Mouse (Mus musculus) midbrain, postnatal 0 days (tissue): ENCODE measurements around the gene Cdc42ep5. TPM values are rescaled to one million over a fixed set of nuclear protein-coding genes. Genes with fewer than 3 reads are reported as not detected.
A peak's percentile ranks its signal among the peaks of the same experiment; 100 is the strongest.

Experiments used
- ATAC-seq: fragments of 200-750 bp; cut with Nextera tagmentation; 2 replicates; pipeline ENCODE4 v1.8.0; 2017; ENCODE audit warnings: moderate number of reproducible peaks, mild to moderate bottlenecking, moderate TSS enrichment, moderate library complexity; ENCODE audit not compliant: low FRiP score
- DNase-seq: peaks from one replicate; pipeline ENCODE4 v3.0.0-alpha.2; 2015; ENCODE audit warnings: low spot score
- H3K27ac ChIP-seq: fragments of 300-500 bp; sonication (generic); 2 replicates; pipeline ENCODE4 v1.5.1; 2014; ENCODE audit warnings: low read depth, mild to moderate bottlenecking, low read length, mixed read lengths
- H3K27me3 ChIP-seq: fragments of 300-500 bp; sonication (generic); 2 replicates; pipeline ENCODE4 v1.6.1; 2014; ENCODE audit warnings: low read length, control low read depth, mixed read lengths; ENCODE audit not compliant: insufficient read depth
- H3K36me3 ChIP-seq: fragments of 300-500 bp; sonication (generic); 2 replicates; pipeline ENCODE4 v1.6.1; 2014; ENCODE audit warnings: low read length, control low read depth, mixed read lengths; ENCODE audit not compliant: insufficient read depth
- H3K4me1 ChIP-seq: fragments of 300-500 bp; sonication (generic); 2 replicates; pipeline ENCODE4 v1.6.1; 2014; ENCODE audit warnings: mild to moderate bottlenecking, control low read depth, antibody characterized with exemption, low read length, mixed read lengths; ENCODE audit not compliant: insufficient read depth
- H3K4me2 ChIP-seq: fragments of 300-500 bp; sonication (generic); 2 replicates; pipeline ENCODE4 v1.6.1; 2014; ENCODE audit warnings: low read depth, mild to moderate bottlenecking, low read length, mixed read lengths; ENCODE audit not compliant: poor library complexity, severe bottlenecking
- H3K4me3 ChIP-seq: fragments of 300-500 bp; sonication (generic); 2 replicates; pipeline ENCODE4 v1.5.1; 2014; ENCODE audit warnings: low read depth, mild to moderate bottlenecking, low read length, moderate library complexity
- H3K9ac ChIP-seq: fragments of 300-500 bp; sonication (generic); replicated peaks from 2 replicates; pipeline ENCODE4 v1.6.1; 2014; ENCODE audit warnings: mild to moderate bottlenecking, low read length, moderate library complexity, mixed read lengths; ENCODE audit not compliant: poor library complexity, severe bottlenecking
- H3K9me3 ChIP-seq: fragments of 300-500 bp; sonication (generic); 2 replicates; pipeline ENCODE4 v1.6.1; 2016; ENCODE audit warnings: low read length, control low read depth
- CTCF ChIP-seq: IDR thresholded peaks from 2 replicates; pipeline ENCODE4 v1.5.1; 2016; ENCODE audit warnings: antibody characterized with exemption, mild to moderate bottlenecking
- WGBS: fragments of 180-500 bp; shearing (Covaris S2); extraction: QIAGEN DNeasy Blood & Tissue Kit; methylation state at CpG from one replicate; pipeline ENCODE4 v1.1.7; 2014; 5-methylcytosine and 5-hydroxymethylcytosine counted together
- polyA plus RNA-seq: library from polyadenylated mRNA; unstranded; fragments of >200 nt; fragmentation: Nextera tagmentation; extraction: Ambion mirVana; gene quantifications from 2 replicates; pipeline ENCODE4 v1.2.1, GENCODE M21; 2015
- total RNA-seq: library from RNA; depleted of rRNA; stranded (reverse); fragments of >200 nt; gene quantifications from 2 replicates; pipeline ENCODE4 v1.2.3, GENCODE M21; 2014

Gene Cdc42ep5
- total and polyA plus RNA-seq, 2 experiments from 2014 or later = 8.5 to 9.7 TPM

- TF ChIP-seq CTCF = no peak
- Histone ChIP-seq H3K4me2 (peak overlapping the region; percentile 80), H3K4me3 (peak overlapping the region; percentile 74), H3K27me3 (peaks cover 5% of the 10 kb centered on the region; the same call in 1 of the 2 replicates), H3K36me3 (peaks cover 8% of the 10 kb centered on the region), H3K27ac (no peak overlapping the region), H3K4me1 (no peaks in the 10 kb centered on the region), H3K9me3 (no peaks in the 10 kb centered on the region), H3K9ac (peak overlapping the region; percentile 39)
- peak; percentile 4; the same call in 1 of the 2 replicates for ATAC-seq
- DNase-seq = no peak
- 12% methylated on average over 22 of the region's 22 CpGs for WGBS
Observed at GRCm38 (mm10) chr7:4151241-4151640, 13.4 kb downstream of the Cdc42ep5 start.

GRCm38 (mm10) chr7:4150811-4151221 lies 13.8 kb downstream of the Cdc42ep5 start:
- Histone ChIP-seq H3K4me1 (no peaks in the 10 kb centered on the region), H3K9me3 (no peaks in the 10 kb centered on the region), H3K36me3 (peaks cover 11% of the 10 kb centered on the region), H3K27me3 (peaks cover 5% of the 10 kb centered on the region; the same call in 1 of the 2 replicates), H3K9ac (peak overlapping the region; percentile 29; the same call in 1 of the 2 replicates), H3K4me3 (peak overlapping the region; percentile 74), H3K4me2 (peak overlapping the region; percentile 80), H3K27ac (no peak overlapping the region)
- DNase-seq (peak; percentile 76), ATAC-seq (peak; percentile 13; the same call in 1 of the 2 replicates)
- TF ChIP-seq CTCF = no peak
- 3% methylated on average over 14 of the region's 14 CpGs for WGBS

GRCm38 (mm10) chr7:4150059-4150541 lies 14.6 kb downstream of the Cdc42ep5 start, which contains the start of gene Leng9:
TSS of gene Leng9 (minus strand) at chr7:4150374.
- peak within 1 kb of the TSS; percentile 74 for H3K4me3 ChIP-seq
- ATAC-seq (peak; percentile 14; the same call in 1 of the 2 replicates), DNase-seq (peak; percentile 32)
- H3K9me3 ChIP-seq = no peaks in the 10 kb centered on the region
- H3K9ac ChIP-seq = peak within 1 kb of the TSS; percentile 84
- H3K27ac ChIP-seq = peak within 1 kb of the TSS; percentile 94
- H3K27me3 ChIP-seq = peaks cover 5% of the 10 kb centered on the region; the same call in 1 of the 2 replicates
- no peaks in the 10 kb centered on the region for H3K4me1 ChIP-seq
- WGBS = under 1% methylated on average over 14 of the region's 14 CpGs
- peaks cover 17% of the 10 kb centered on the region for H3K36me3 ChIP-seq
- H3K4me2 ChIP-seq = peak within 1 kb of the TSS; percentile 80
- TF ChIP-seq CTCF = no peak

GRCm38 (mm10) chr7:4149209-4150054 lies 15.2 kb downstream of the Cdc42ep5 start:
- Histone ChIP-seq H3K9me3 (no peaks in the 10 kb centered on the region), H3K4me2 (peak overlapping the region; percentile 80), H3K27ac (peak overlapping the region; percentile 94), H3K27me3 (peaks cover 5% of the 10 kb centered on the region; the same call in 1 of the 2 replicates), H3K36me3 (peaks cover 23% of the 10 kb centered on the region), H3K4me3 (peak overlapping the region; percentile 74), H3K9ac (peak overlapping the region; percentile 84), H3K4me1 (no peaks in the 10 kb centered on the region)
- DNase-seq (peak; percentile 83), ATAC-seq (peak; percentile 79)
- TF ChIP-seq CTCF = no peak
- WGBS = under 1% methylated on average over 64 of the region's 64 CpGs

- H3K27ac ChIP-seq = peak overlapping the region; percentile 94
- peak overlapping the region; percentile 80 for H3K4me2 ChIP-seq
- no peak for TF ChIP-seq CTCF
- no peaks in the 10 kb centered on the region for H3K9me3 ChIP-seq
- H3K27me3 ChIP-seq = peaks cover 5% of the 10 kb centered on the region; the same call in 1 of the 2 replicates
- no peaks in the 10 kb centered on the region for H3K4me1 ChIP-seq
- peak overlapping the region; percentile 74 for H3K4me3 ChIP-seq
- peaks cover 32% of the 10 kb centered on the region for H3K36me3 ChIP-seq
- H3K9ac ChIP-seq = peak overlapping the region; percentile 84
- peak; percentile 38; the same call in 1 of the 2 replicates for ATAC-seq
- 27% methylated on average over 18 of the region's 18 CpGs for WGBS
- peak; percentile 42 for DNase-seq
Observed at GRCm38 (mm10) chr7:4148341-4149208, 16.1 kb downstream of the Cdc42ep5 start.
